Mouse (Mus musculus) layer of hippocampus, adult 6 months (tissue): ENCODE results near the gene 1810010H24Rik. TPM values are rescaled to one million over a fixed set of nuclear protein-coding genes. Genes with fewer than 3 reads are reported as not detected.

ENCODE experiments used
- long read RNA-seq, 2 experiments: library from polyadenylated mRNA; unstranded; transcript quantifications; one replicate each; pipeline ENCODE4 v2.0.0; 2019 to 2020
- polyA plus RNA-seq: library from polyadenylated mRNA; unstranded; fragments of <200 nt; fragmentation: Nextera tagmentation; gene quantifications from 2 replicates; pipeline ENCODE4 v1.2.3, GENCODE M21; 2021

Gene 1810010H24Rik
- polyA plus RNA-seq, result 3.6 and 4.1 TPM in 2 replicates
- long read RNA-seq, experiment 1, partial matches to known transcripts, result 3 of 4 reads
- long read RNA-seq, experiment 1, other reads (novel, unspliced or antisense), result 1 of 4 reads
- long read RNA-seq, experiment 2, partial matches to known transcripts, result 20 of 30 reads
- long read RNA-seq, experiment 2, other reads (novel, unspliced or antisense), result 7 of 30 reads

GRCm38 (mm10) chr11:107025411-107026321, at the start of gene 1810010H24Rik:
1810010H24Rik (plus strand) TSS chr11:107025681.

GRCm38 (mm10) chr11:106999151-106999948, 26.1 kb upstream of the 1810010H24Rik start, which contains the start of gene Kpna2:
Kpna2 (minus strand) TSS chr11:106999541.

Other genes starting within 250 kb of the 1810010H24Rik start
- gene Polg2, start 246.1 kb upstream of the 1810010H24Rik start, polyA plus RNA-seq, result 3.9 and 4.2 TPM in 2 replicates
- 195 and 197 TPM in 2 replicates for gene Ddx5, start 236.5 kb upstream of the 1810010H24Rik start, polyA plus RNA-seq
- gene Cep95, start 236.4 kb upstream of the 1810010H24Rik start, polyA plus RNA-seq, result 1.1 and 2.7 TPM in 2 replicates
- 2.4 and 2.8 TPM in 2 replicates for gene Smurf2, start 105.0 kb upstream of the 1810010H24Rik start, polyA plus RNA-seq
- gene Kpna2, start 26.1 kb upstream of the 1810010H24Rik start, polyA plus RNA-seq, result 28.6 and 29.6 TPM in 2 replicates
- gene Bptf, start 106.4 kb downstream of the 1810010H24Rik start, polyA plus RNA-seq, result 7.3 and 7.4 TPM in 2 replicates
- 14.0 and 14.6 TPM in 2 replicates for gene Nol11, start 163.7 kb downstream of the 1810010H24Rik start, polyA plus RNA-seq